Comparison of ENCODE assay signal across 8 mouse cellular contexts in the genomic region with DNA sequence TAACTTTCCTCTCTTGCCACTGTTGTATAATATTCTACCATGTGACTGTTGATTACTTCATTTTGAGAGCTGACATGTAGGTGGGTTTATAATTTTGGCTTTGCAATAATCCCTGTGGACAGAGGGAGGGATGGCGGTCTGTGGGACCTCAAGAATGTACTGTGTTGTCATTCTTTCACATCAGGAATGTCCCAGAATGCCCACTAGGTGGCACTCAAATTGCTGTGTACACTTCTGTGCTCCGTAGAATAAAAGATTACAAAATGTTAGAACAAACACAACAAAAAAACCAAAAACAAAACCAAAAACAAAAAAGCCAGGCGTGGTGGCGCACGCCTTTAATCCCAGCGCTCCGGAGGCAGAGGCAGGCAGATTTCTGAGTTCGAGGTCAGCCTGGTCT. TPM values are rescaled to one million over a fixed set of nuclear protein-coding genes. Genes with fewer than 3 reads are reported as not detected.
A peak's percentile ranks its signal among the peaks of the same experiment; 100 is the strongest.
DNase-seq lines count a peak whose midpoint lies in the region; ATAC-seq and TF ChIP-seq lines count a peak whose summit lies in the region.
"Had no signal": no experiment of that assay in that cellular context is flagged by ENCODE, and none has a peak within 500 bp of the region (broad histone marks: within the 10 kb centered on the region; RNA-seq: fewer than 3 reads in every experiment).

No protein-coding gene starts in this region.

- H3K27ac ChIP-seq in kidney, adult 2 months (ENCODE audit: insufficient read depth, low read depth, low read length): no peak overlapping the region
- no peak overlapping the region for H3K27ac ChIP-seq in kidney, embryonic 15.5 days
- H3K27ac ChIP-seq in lung, embryonic 14.5 days (ENCODE audit: low read depth): no peak overlapping the region
- H3K27ac ChIP-seq: embryonic facial prominence, embryonic 15.5 days had no signal

- 58% methylated on average over 8 of the region's 8 CpGs for WGBS in kidney, adult 2 months
- WGBS in kidney, embryonic 15.5 days: 70% methylated on average over 8 of the region's 8 CpGs
- WGBS in lung, embryonic 14.5 days: 70% methylated on average over 8 of the region's 8 CpGs

- no peak overlapping the region for H3K4me3 ChIP-seq in kidney, adult 2 months (ENCODE audit: insufficient read depth, low read depth, low read length)
- no peak overlapping the region for H3K4me3 ChIP-seq in kidney, embryonic 15.5 days (replicated peaks)
- no peak overlapping the region for H3K4me3 ChIP-seq in G1E (ENCODE audit: low read depth, low read length)
- no peak overlapping the region for H3K4me3 ChIP-seq in lung, embryonic 14.5 days (ENCODE audit: low read depth, low read length)
- H3K4me3 ChIP-seq: embryonic facial prominence, embryonic 15.5 days had no signal

- TF ChIP-seq CTCF in kidney, adult 2 months (conservative IDR thresholded peaks at IDR 0.05; ENCODE audit: insufficient read depth, insufficient read length, low read depth, low read length): peak; percentile 48
- TF ChIP-seq CTCF in G1E (IDR thresholded peaks at IDR 0.05; ENCODE audit: low read depth, low read length): peak; percentile 43; the same call in 1 of the 2 replicates
- peak; percentile 59 for TF ChIP-seq CTCF in lung, embryonic 14.5 days (IDR thresholded peaks at IDR 0.05; ENCODE audit: low read depth)

- no peak overlapping the region for H3K4me2 ChIP-seq in kidney, embryonic 15.5 days
- no peak overlapping the region for H3K4me2 ChIP-seq in lung, embryonic 14.5 days
- H3K4me2 ChIP-seq: embryonic facial prominence, embryonic 15.5 days had no signal

- peak; percentile 50 for DNase-seq in kidney, adult 2 months
- no peak for DNase-seq in G1E (ENCODE audit: low spot score)
- peak; percentile 28 to 39 for DNase-seq in adrenal gland, postnatal 36 days
- DNase-seq in lung, embryonic 14.5 days: peak; percentile 71
- no peak for DNase-seq in ovary, postnatal 10 days (ENCODE audit: low spot score)
- no peak for DNase-seq in testis, postnatal 14 days (ENCODE audit: low spot score)

- no peaks in the 10 kb centered on the region for H3K36me3 ChIP-seq in kidney, adult 2 months (ENCODE audit: control insufficient read depth, insufficient read depth, low read length)
- no peaks in the 10 kb centered on the region for H3K36me3 ChIP-seq in kidney, embryonic 15.5 days
- no peaks in the 10 kb centered on the region for H3K36me3 ChIP-seq in G1E (replicated peaks)
- H3K36me3 ChIP-seq in lung, embryonic 14.5 days (ENCODE audit: insufficient read depth): no peaks in the 10 kb centered on the region
- H3K36me3 ChIP-seq: embryonic facial prominence, embryonic 15.5 days had no signal

- H3K9me3 ChIP-seq in kidney, embryonic 15.5 days (replicated peaks): no peaks in the 10 kb centered on the region
- peaks cover 12% of the 10 kb centered on the region for H3K9me3 ChIP-seq in G1E (replicated peaks)
- H3K9me3 ChIP-seq in lung, embryonic 14.5 days (ENCODE audit: low read depth, low read length): no peaks in the 10 kb centered on the region
- H3K9me3 ChIP-seq: embryonic facial prominence, embryonic 15.5 days had no signal

- no peaks in the 10 kb centered on the region for H3K4me1 ChIP-seq in kidney, adult 2 months (ENCODE audit: control insufficient read depth, insufficient read depth, low read length)
- no peaks in the 10 kb centered on the region for H3K4me1 ChIP-seq in kidney, embryonic 15.5 days
- H3K4me1 ChIP-seq in G1E (ENCODE audit: insufficient read depth, low read depth, low read length): no peaks in the 10 kb centered on the region
- no peaks in the 10 kb centered on the region for H3K4me1 ChIP-seq in lung, embryonic 14.5 days (ENCODE audit: insufficient read depth)
- H3K4me1 ChIP-seq: embryonic facial prominence, embryonic 15.5 days had no signal

- no peaks in the 10 kb centered on the region for H3K27me3 ChIP-seq in kidney, adult 2 months (replicated peaks; ENCODE audit: control insufficient read depth, insufficient read depth, low read length)
- no peaks in the 10 kb centered on the region for H3K27me3 ChIP-seq in kidney, embryonic 15.5 days
- H3K27me3 ChIP-seq in G1E (ENCODE audit: insufficient read depth, low read length): peaks cover 33% of the 10 kb centered on the region
- H3K27me3 ChIP-seq in lung, embryonic 14.5 days (ENCODE audit: insufficient read depth, low read length): no peaks in the 10 kb centered on the region
- H3K27me3 ChIP-seq: embryonic facial prominence, embryonic 15.5 days had no signal

- no peak for ATAC-seq in kidney, embryonic 15.5 days (replicated peaks; ENCODE audit: low FRiP score)
- ATAC-seq in G1E (ENCODE audit: extremely low read depth, insufficient number of reproducible peaks, low FRiP score, poor library complexity, severe bottlenecking): peak; percentile 22; the same call in 1 of the 2 replicates
- ATAC-seq in lung, embryonic 14.5 days (ENCODE audit: insufficient read depth): no peak

- H3K9ac ChIP-seq in kidney, embryonic 15.5 days: no peak overlapping the region
- no peak overlapping the region for H3K9ac ChIP-seq in lung, embryonic 14.5 days
- H3K9ac ChIP-seq: embryonic facial prominence, embryonic 15.5 days had no signal

- no peak for TF ChIP-seq POLR2A in kidney, adult 2 months (IDR thresholded peaks at IDR 0.05; ENCODE audit: low read depth, low read length)

RNA-seq across cellular contexts. Expression of gene Prim2, which starts 14.9 kb away (rescaled TPM):
- 2.9 and 3.0 TPM in 2 replicates for polyA plus RNA-seq in kidney, adult 2 months (2012; rRNA removed)
- polyA plus RNA-seq in kidney, embryonic 15.5 days (2015; fragmentation: Nextera tagmentation; extraction: Ambion mirVana): 37.1 and 39.1 TPM in 2 replicates
- total RNA-seq in G1E (2014; fragmentation: Nextera tagmentation) (214 and 237 TPM in 2 replicates), G1E (2017) (157 and 159 TPM in 2 replicates)
- 16.6 and 24.9 TPM in 2 replicates for polyA plus RNA-seq in G1E (2012)
- total RNA-seq in adrenal gland, postnatal 36 days (2021): 1 to 10 TPM; 5.6 to 5.8 TPM
- polyA plus RNA-seq in lung, embryonic 14.5 days (2014; fragmentation: Nextera tagmentation; extraction: Ambion mirVana): 42.2 and 46.8 TPM in 2 replicates

RNA-seq across cellular contexts. Expression of gene Rab23, which starts 35.2 kb away (rescaled TPM):
- polyA plus RNA-seq in kidney, adult 2 months (2012; rRNA removed): 7.3 and 7.5 TPM in 2 replicates
- polyA plus RNA-seq in kidney, embryonic 15.5 days (2015; fragmentation: Nextera tagmentation; extraction: Ambion mirVana): 28.0 and 30.2 TPM in 2 replicates
- total RNA-seq in G1E (2014; fragmentation: Nextera tagmentation): not detected in 2 replicates
- total RNA-seq in G1E (2017): 0.27 and 0.35 TPM in 2 replicates
- polyA plus RNA-seq in G1E (2012): not detected in 2 replicates
- 10 to 100 TPM; 10.3 to 11.9 TPM for total RNA-seq in adrenal gland, postnatal 36 days (2021)
- 22.1 and 23.8 TPM in 2 replicates for polyA plus RNA-seq in lung, embryonic 14.5 days (2014; fragmentation: Nextera tagmentation; extraction: Ambion mirVana)

Comparison
In these comparisons a context has a peak if more than half of its experiments do, and no peak if none do; other contexts are left out.
1. DNase-seq: peak in kidney, adult 2 months (single experiment), adrenal gland, postnatal 36 days (2 of 2) and lung, embryonic 14.5 days (single experiment); none in G1E (single experiment), ovary, postnatal 10 days (single experiment) and testis, postnatal 14 days (single experiment).
2. Peak in every context shown above with its lines, with median percentiles within 50 percentile points of each other: CTCF ChIP-seq.